Mouse (Mus musculus) embryo, embryonic 10 days (tissue): ENCODE measurements around the gene Syk.

ENCODE experiments used
- DNase-seq: peaks from one replicate; pipeline ENCODE4 v3.0.0-alpha.2; 2015; ENCODE audit warnings: low spot score

Syk gene

DNA sequence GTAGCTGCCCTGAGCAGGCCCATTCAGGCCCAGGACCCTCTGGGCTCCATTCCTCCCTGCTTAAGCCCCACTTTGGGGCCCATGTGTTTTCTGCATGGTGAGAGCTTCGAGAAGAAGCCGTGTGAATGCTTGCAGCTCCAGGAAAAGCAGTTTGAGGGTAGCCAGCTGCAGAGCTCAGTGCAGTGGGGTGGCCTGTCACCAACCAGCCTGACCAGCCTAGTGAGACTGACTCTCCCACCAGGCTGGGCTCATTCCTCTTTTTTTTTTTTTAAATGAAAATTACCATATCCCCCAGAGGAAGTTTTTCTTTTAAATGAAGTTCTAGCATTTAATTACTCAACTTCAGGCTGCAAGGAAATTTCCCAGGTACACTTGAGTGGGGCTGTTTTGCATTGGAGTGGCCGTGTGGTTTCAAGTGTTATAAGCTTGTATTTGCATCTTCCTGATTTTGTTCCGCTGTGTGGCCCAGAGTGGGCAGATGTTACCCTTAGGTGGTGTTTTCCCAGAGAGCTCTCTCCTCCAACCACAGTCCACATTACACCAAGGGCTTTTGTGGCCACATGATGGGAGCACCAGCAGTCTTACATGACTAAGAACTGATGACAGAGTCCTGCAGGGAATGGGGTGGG, 17.2 kb downstream of the Syk start:
- no peak for DNase-seq

DNA sequence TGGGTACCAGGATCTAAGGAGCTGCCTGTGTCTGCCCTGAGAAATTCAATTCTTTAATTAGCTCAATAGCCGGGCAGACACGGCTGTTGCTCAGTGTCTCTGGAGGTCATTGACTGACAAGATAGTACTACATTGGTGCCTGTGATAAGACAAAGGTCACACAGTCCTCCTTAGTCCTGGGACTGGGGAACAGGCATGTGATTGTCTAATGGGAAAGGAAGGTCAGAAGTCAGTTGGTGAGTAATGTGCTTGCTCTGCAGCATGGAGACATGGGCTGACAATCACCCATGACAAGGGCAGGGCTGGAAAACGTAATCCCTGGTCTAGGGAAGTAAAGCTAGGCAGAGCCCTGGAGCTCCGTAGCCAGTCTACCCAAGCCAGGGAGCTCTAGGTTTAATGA, 19.8 kb downstream of the Syk start:
- DNase-seq: peak; percentile 8

- DNase-seq: no peak
Measured at GRCm38 (mm10) chr13:52603704-52604349, 20.9 kb downstream of the Syk start.

DNA sequence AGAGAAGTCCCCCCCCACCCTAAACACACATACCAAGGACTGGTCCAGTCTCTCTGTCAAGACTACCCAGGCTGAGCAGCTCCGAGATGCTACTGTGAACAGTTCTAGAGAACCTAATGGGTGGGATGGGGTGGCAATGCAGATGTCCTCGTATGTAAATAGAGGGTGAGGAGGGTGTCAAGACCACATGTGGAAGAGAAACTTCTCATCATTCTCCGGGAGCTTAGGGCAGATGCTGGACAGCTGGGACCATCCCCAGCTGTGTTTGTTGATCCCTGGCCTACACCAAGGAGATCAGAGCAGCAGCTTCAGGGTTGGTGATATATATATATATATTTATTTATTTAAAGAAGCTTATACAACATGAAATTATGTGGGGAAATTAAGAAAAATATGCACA, 22.0 kb downstream of the Syk start:
- no peak for DNase-seq

DNA sequence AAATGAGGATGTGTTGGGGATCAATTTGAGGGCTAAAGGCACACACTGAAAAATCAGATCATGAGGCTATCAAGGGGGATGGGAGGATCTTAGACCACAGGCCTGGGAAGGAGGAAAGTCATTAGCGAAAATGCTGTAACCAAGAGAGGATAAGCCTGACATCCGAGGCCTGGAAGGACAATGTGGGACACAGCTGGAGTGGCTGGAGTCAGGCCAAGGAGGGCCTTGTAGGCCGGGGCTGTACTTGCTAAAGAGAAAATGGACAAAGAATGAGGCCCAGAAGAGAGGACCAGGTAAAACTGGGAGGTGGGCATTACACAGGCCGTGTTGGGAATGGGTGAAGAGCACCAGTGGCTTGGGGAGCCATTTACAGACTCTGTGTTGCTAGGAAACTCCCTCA, 22.9 kb downstream of the Syk start:
- DNase-seq: no peak

GRCm38 (mm10) chr13:52606656-52607275, 23.8 kb downstream of the Syk start:
- no peak for DNase-seq

- no peak for DNase-seq
Measured at GRCm38 (mm10) chr13:52607964-52608363, 25.0 kb downstream of the Syk start.

DNA sequence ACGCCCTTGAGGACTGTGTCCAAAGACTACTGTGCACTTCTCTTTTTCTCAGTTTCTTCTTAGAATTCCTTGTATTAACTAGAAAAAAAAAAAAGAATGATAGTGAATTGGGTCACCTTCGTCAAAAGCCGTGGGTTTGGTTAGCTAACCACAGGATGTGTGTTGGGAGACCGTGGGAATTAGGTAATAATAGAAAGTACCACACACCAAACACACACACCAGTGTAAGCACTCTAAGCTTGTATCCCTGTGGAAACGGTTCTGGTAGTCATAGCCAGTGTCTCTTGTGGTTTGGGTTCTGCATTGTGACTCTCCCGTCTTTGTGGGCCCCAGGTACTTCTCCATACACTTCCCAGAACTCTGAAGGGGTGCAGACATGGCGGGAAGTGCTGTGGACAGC, 27.5 kb downstream of the Syk start:
- no peak for DNase-seq

DNA sequence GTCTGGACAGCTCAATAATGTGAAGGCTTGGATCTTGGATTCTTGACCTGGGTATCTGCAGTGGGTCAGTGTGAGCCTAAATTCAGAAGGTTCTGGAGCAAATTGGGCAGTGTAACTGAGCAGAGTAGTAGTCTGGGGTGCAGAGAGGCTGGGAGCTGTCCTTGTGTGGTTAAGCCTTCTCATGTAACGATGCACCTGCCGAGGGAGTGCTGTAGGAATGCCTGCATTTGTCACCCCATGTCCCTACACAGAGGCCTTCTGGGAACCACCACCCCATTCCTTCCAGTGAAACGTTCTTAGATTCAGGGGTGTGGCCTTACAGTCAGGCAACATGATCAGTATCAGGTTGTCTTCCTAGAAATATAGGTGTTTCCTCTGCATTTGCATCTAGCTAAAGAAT, 30.3 kb downstream of the Syk start:
- no peak for DNase-seq

DNA sequence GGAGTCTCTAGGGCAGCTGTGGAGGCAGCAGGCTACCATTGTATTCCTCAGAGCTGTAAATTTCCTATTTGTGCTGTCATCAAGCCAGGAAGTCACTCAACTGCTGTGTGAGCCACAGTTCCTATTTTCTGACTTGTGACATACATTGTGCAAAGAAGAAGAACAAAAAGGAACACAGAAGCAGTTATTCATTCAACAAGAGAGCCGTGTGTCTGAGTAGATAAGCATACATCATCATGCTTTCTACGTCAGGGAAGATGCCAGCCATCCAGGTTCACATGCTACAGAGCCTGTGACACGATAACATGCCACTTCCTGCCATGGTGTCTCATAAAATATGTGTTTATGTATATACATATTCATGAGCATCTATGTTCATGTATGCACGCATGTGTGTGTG, 32.1 kb downstream of the Syk start:
- no peak for DNase-seq

- no peak for DNase-seq
Measured at GRCm38 (mm10) chr13:52617096-52617714, 34.2 kb downstream of the Syk start.

DNA sequence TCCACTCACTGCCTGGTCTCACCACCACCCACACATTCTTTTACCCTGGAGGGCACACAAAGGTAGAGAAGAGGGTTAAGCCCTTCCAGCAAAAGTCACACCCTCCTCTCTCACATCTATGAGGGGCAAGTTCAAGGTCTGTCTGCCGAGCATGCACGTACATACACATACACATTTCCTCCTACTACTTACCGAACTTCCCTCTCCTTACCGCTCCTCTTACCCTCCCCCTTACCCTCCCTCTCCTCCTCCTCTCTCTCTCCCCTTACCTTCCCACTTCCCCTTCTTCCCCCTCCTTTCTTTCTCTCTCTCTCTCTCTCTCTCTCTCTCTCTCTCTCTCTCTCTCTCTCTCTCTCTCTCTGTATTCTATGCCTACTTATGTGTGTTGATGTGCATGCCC, 35.6 kb downstream of the Syk start:
- DNase-seq: no peak

- DNase-seq: no peak
Measured at GRCm38 (mm10) chr13:52619482-52619881, 36.5 kb downstream of the Syk start.

GRCm38 (mm10) chr13:52624038-52624437, 41.1 kb downstream of the Syk start:
- peak; percentile 76 for DNase-seq

- DNase-seq: peak; percentile 73
Measured at GRCm38 (mm10) chr13:52628602-52629001, 45.6 kb downstream of the Syk start.

GRCm38 (mm10) chr13:52631624-52632023, 48.7 kb downstream of the Syk start:
- no peak for DNase-seq

GRCm38 (mm10) chr13:52635484-52635883, 52.5 kb downstream of the Syk start:
- no peak for DNase-seq

GRCm38 (mm10) chr13:52636176-52636748, 53.3 kb downstream of the Syk start:
- DNase-seq: no peak

DNA sequence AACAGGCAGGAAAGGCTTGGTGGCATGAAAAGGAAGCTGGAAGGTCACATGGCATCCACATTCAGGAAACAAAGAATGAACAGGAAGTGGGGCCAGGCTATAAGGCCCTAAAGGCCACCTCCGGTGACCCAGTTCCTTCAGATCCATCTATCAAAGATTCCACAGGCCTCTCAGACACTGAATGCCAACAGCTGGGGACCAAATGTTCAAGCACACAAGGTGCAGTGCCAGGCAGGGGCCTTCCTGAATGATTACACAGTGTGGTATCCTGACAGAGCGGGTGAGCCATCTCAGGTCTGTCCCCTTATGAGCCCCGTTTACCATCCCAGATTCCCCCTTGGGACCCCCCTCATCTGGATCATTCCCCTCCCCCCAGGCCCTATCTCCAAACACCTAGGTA, 63.6 kb downstream of the Syk start:
- peak; percentile 52 for DNase-seq

DNA sequence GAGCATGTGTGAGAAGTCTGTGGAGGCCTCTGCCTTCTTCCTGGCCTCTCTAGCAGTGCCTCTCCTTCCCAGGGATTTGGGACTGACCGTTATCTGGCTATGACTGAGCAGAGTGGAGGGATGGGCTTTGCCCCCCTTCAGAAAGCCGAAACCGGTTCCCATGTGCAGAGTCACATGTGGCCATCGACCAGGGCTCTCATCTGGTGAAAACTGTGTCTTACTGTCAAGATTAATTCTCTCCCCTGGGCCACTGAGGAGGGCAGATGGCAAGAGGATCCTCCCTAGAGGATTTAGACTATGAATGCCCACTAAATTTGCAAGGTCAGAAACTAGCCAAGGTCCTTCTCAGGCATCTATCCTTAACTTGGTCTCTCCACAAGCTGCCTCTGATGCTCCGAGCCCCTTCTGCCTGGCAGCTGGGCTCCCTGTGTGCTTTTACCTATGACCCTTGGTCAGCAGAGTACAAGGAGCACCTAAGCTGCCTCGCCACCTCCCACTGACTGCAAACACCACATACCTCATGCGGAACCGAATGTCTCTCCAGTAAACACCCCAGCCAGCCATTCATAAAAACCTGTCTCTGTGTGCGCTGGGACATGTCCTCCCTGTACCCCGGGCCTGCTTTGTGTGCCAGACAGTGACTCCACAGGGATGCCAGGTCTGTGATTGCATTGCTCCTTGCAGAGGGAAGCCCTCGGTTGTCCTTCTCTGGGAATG, 65.2 kb downstream of the Syk start:
- DNase-seq: no peak

DNA sequence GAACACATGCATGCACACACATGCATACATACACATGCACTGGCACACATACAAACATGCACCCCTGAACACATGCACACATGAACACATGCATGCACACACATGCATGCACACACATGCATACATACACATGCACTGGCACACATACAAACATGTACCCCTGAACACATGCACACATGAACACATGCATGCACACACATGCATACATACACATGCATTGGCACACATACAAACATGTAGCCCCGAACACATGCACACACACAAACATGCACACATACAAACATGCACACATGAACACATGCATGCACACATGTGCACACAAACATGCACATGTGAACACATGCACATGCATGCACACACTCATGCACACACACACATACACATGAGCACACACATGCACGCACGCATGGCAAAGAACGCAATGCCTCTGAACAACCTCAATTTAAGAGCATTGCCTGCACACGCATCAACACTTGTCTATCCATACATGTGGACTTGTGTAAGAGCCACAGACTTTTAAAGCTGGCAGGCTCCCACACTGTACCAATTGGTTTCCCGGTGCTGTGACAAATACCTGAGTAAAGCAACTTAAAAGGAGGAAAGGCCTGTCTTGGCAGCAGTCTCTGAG, 66.9 kb downstream of the Syk start:
- DNase-seq: no peak
